Mouse (Mus musculus): ENCODE data around the gene S100z. TPM values are rescaled to one million over a fixed set of nuclear protein-coding genes. Genes with fewer than 3 reads are reported as not detected.
A peak's percentile ranks its signal among the peaks of the same experiment; 100 is the strongest.

Gene S100z
- polyA plus RNA-seq, 1 experiment from 2014 or later: not detected

GRCm38 (mm10) chr13:95521029-95521428, 42.5 kb upstream of the S100z start:
- no peaks in the 10 kb centered on the region for H3K36me3 ChIP-seq (replicated peaks; ENCODE audit: insufficient read depth, low read length)
- TF ChIP-seq EP300 (IDR thresholded peaks at IDR 0.05; ENCODE audit: low read depth) (no peak), CTCF (IDR thresholded peaks at IDR 0.05; ENCODE audit: low read depth) (no peak)
- no peak overlapping the region for H3K9ac ChIP-seq (replicated peaks)
- no peaks in the 10 kb centered on the region for H3K9me3 ChIP-seq (ENCODE audit: low read length)
- WGBS (ENCODE audit: insufficient replicate concordance): 55% methylated on average over 6 of the region's 6 CpGs
- no peak overlapping the region for H3K4me2 ChIP-seq (ENCODE audit: low read depth, low read length)
- no peak overlapping the region for H3K27ac ChIP-seq (ENCODE audit: low read depth)
- ATAC-seq: no peak
- peaks cover 4% of the 10 kb centered on the region; the same call in 1 of the 2 replicates for H3K4me1 ChIP-seq (ENCODE audit: insufficient read depth)
- H3K4me3 ChIP-seq (ENCODE audit: low read depth, low read length): no peak overlapping the region
- DNase-seq: no peak
- H3K27me3 ChIP-seq (ENCODE audit: insufficient read depth, low read length): peaks cover 26% of the 10 kb centered on the region

- H3K9me3 ChIP-seq (ENCODE audit: low read length): no peaks in the 10 kb centered on the region
- DNase-seq: no peak
- H3K4me1 ChIP-seq (ENCODE audit: insufficient read depth): no peaks in the 10 kb centered on the region
- H3K4me2 ChIP-seq (ENCODE audit: low read depth, low read length): no peak overlapping the region
- no peak for ATAC-seq
- H3K27ac ChIP-seq (ENCODE audit: low read depth): no peak overlapping the region
- no peaks in the 10 kb centered on the region for H3K36me3 ChIP-seq (replicated peaks; ENCODE audit: insufficient read depth, low read length)
- no peak overlapping the region for H3K9ac ChIP-seq (replicated peaks)
- no peaks in the 10 kb centered on the region for H3K27me3 ChIP-seq (ENCODE audit: insufficient read depth, low read length)
- TF ChIP-seq EP300 (IDR thresholded peaks at IDR 0.05; ENCODE audit: low read depth): no peak
- TF ChIP-seq CTCF (IDR thresholded peaks at IDR 0.05; ENCODE audit: low read depth): no peak
- 69% methylated on average over 4 of the region's 4 CpGs for WGBS (ENCODE audit: insufficient replicate concordance)
- H3K4me3 ChIP-seq (ENCODE audit: low read depth, low read length): no peak overlapping the region
Measured at GRCm38 (mm10) chr13:95514756-95515155, 36.2 kb upstream of the S100z start.

- Histone ChIP-seq H3K4me1 (ENCODE audit: insufficient read depth) (no peaks in the 10 kb centered on the region), H3K36me3 (replicated peaks; ENCODE audit: insufficient read depth, low read length) (no peaks in the 10 kb centered on the region), H3K27me3 (ENCODE audit: insufficient read depth, low read length) (no peaks in the 10 kb centered on the region), H3K9me3 (ENCODE audit: low read length) (no peaks in the 10 kb centered on the region), H3K4me3 (ENCODE audit: low read depth, low read length) (no peak overlapping the region), H3K4me2 (ENCODE audit: low read depth, low read length) (no peak overlapping the region), H3K9ac (replicated peaks) (no peak overlapping the region), H3K27ac (ENCODE audit: low read depth) (no peak overlapping the region)
- DNase-seq: no peak
- TF ChIP-seq EP300 (IDR thresholded peaks at IDR 0.05; ENCODE audit: low read depth) (no peak), CTCF (IDR thresholded peaks at IDR 0.05; ENCODE audit: low read depth) (no peak)
- no peak for ATAC-seq
- WGBS (ENCODE audit: insufficient replicate concordance): 78% methylated on average over 5 of the region's 5 CpGs
Measured at GRCm38 (mm10) chr13:95510054-95510453, 31.5 kb upstream of the S100z start.

- no peak for TF ChIP-seq CTCF (IDR thresholded peaks at IDR 0.05; ENCODE audit: low read depth)
- no peak for TF ChIP-seq EP300 (IDR thresholded peaks at IDR 0.05; ENCODE audit: low read depth)
- Histone ChIP-seq H3K4me2 (ENCODE audit: low read depth, low read length) (no peak overlapping the region), H3K27ac (ENCODE audit: low read depth) (no peak overlapping the region), H3K4me3 (ENCODE audit: low read depth, low read length) (no peak overlapping the region), H3K9ac (replicated peaks) (no peak overlapping the region), H3K36me3 (replicated peaks; ENCODE audit: insufficient read depth, low read length) (no peaks in the 10 kb centered on the region), H3K27me3 (ENCODE audit: insufficient read depth, low read length) (no peaks in the 10 kb centered on the region), H3K9me3 (ENCODE audit: low read length) (no peaks in the 10 kb centered on the region), H3K4me1 (ENCODE audit: insufficient read depth) (no peaks in the 10 kb centered on the region)
- WGBS (ENCODE audit: insufficient replicate concordance): 73% methylated on average over 8 of the region's 8 CpGs
- DNase-seq (no peak), ATAC-seq (no peak)
Measured at GRCm38 (mm10) chr13:95503279-95503917, 24.9 kb upstream of the S100z start.

GRCm38 (mm10) chr13:95496601-95497000, 18.1 kb upstream of the S100z start:
- DNase-seq (no peak), ATAC-seq (no peak)
- Histone ChIP-seq H3K9ac (replicated peaks) (no peak overlapping the region), H3K36me3 (replicated peaks; ENCODE audit: insufficient read depth, low read length) (no peaks in the 10 kb centered on the region), H3K4me1 (ENCODE audit: insufficient read depth) (peaks cover 9% of the 10 kb centered on the region; the same call in 1 of the 2 replicates), H3K9me3 (ENCODE audit: low read length) (no peaks in the 10 kb centered on the region), H3K27ac (ENCODE audit: low read depth) (no peak overlapping the region), H3K4me2 (ENCODE audit: low read depth, low read length) (no peak overlapping the region), H3K27me3 (ENCODE audit: insufficient read depth, low read length) (no peaks in the 10 kb centered on the region), H3K4me3 (ENCODE audit: low read depth, low read length) (no peak overlapping the region)
- TF ChIP-seq CTCF (IDR thresholded peaks at IDR 0.05; ENCODE audit: low read depth) (no peak), EP300 (IDR thresholded peaks at IDR 0.05; ENCODE audit: low read depth) (no peak)
- 76% methylated on average over 3 of the region's 3 CpGs for WGBS (ENCODE audit: insufficient replicate concordance)

GRCm38 (mm10) chr13:95494812-95495211, 16.3 kb upstream of the S100z start:
- ATAC-seq (no peak), DNase-seq (no peak)
- WGBS (ENCODE audit: insufficient replicate concordance): 44% methylated on average over 8 of the region's 8 CpGs
- no peak overlapping the region for H3K4me2 ChIP-seq (ENCODE audit: low read depth, low read length)
- 0 out of 2 replicates have a peak overlapping the region, but pooled peaks have one; percentile 13 for H3K27ac ChIP-seq (ENCODE audit: low read depth)
- TF ChIP-seq EP300 (IDR thresholded peaks at IDR 0.05; ENCODE audit: low read depth) (no peak), CTCF (IDR thresholded peaks at IDR 0.05; ENCODE audit: low read depth) (no peak)
- H3K4me3 ChIP-seq (ENCODE audit: low read depth, low read length): no peak overlapping the region
- H3K36me3 ChIP-seq (replicated peaks; ENCODE audit: insufficient read depth, low read length): no peaks in the 10 kb centered on the region
- H3K9me3 ChIP-seq (ENCODE audit: low read length): no peaks in the 10 kb centered on the region
- H3K9ac ChIP-seq (replicated peaks): no peak overlapping the region
- peaks cover 9% of the 10 kb centered on the region for H3K4me1 ChIP-seq (ENCODE audit: insufficient read depth)
- H3K27me3 ChIP-seq (ENCODE audit: insufficient read depth, low read length): no peaks in the 10 kb centered on the region

All from liver, postnatal 0 days (tissue).